Mouse (Mus musculus) heart, embryonic 14.5 days (tissue): ENCODE measurements at regions not wholly inside any gene's neighbourhood (a gene's known extent, or its start where the extent isn't known, plus 50 kb on each side); places are given as distances from the start of the nearest gene placed in this dataset.
A peak's percentile ranks its signal among the peaks of the same experiment; 100 is the strongest.
"Not testable (repeated sequence)": the region's sequence is repeated elsewhere in the genome, so short reads cannot be mapped to it uniquely, and the experiment has no call there.

Experiments
- ATAC-seq: fragments of 200-750 bp; cut with Nextera tagmentation; 2 replicates; pipeline ENCODE4 v1.8.0; 2017; ENCODE audit warnings: low read depth, moderate TSS enrichment; ENCODE audit not compliant: insufficient number of reproducible peaks, insufficient read depth, low FRiP score
- H3K27ac ChIP-seq, 2 experiments: fragments of 200-500 bp in 1 of 2; fragments of 300-500 bp in 1 of 2; sonication (generic) in 1 of 2; replicated peaks in 1 of 2; 2 replicates each; pipeline ENCODE4 v1.5.1; 2012 to 2014; ENCODE audit warnings: low read depth in 2 of 2, low read length in 2 of 2, control low read depth in 1 of 2, mild to moderate bottlenecking in 1 of 2, mixed read lengths in 1 of 2; ENCODE audit not compliant: control insufficient read depth in 1 of 2, insufficient read depth in 1 of 2
- H3K27me3 ChIP-seq: fragments of 300-500 bp; sonication (generic); 2 replicates; pipeline ENCODE4 v1.6.1; 2014; ENCODE audit warnings: mild to moderate bottlenecking, low read length, control low read depth; ENCODE audit not compliant: control insufficient read depth, insufficient read depth
- H3K36me3 ChIP-seq: fragments of 300-500 bp; sonication (generic); 2 replicates; pipeline ENCODE4 v1.6.1; 2014; ENCODE audit warnings: mild to moderate bottlenecking, control low read depth, low read length, mixed read lengths; ENCODE audit not compliant: control insufficient read depth, insufficient read depth
- H3K4me1 ChIP-seq, 2 experiments: fragments of 200-500 bp in 1 of 2; fragments of 300-500 bp in 1 of 2; sonication (generic) in 1 of 2; 2 replicates each; pipeline ENCODE4 v1.6.1; 2012 to 2014; ENCODE audit warnings: low read length in 2 of 2, control low read depth in 1 of 2, mixed read lengths in 1 of 2; ENCODE audit not compliant: control insufficient read depth in 2 of 2, insufficient read depth in 2 of 2
- H3K4me2 ChIP-seq: fragments of 300-500 bp; sonication (generic); 2 replicates; pipeline ENCODE4 v1.6.1; 2014; ENCODE audit warnings: mild to moderate bottlenecking, low read length
- H3K4me3 ChIP-seq, 2 experiments: fragments of 200-500 bp in 1 of 2; fragments of 300-500 bp in 1 of 2; sonication (generic) in 1 of 2; 2 replicates each; pipeline ENCODE4 v1.5.1; 2012 to 2014; ENCODE audit warnings: low read length in 2 of 2, mild to moderate bottlenecking in 2 of 2, control low read depth in 1 of 2, low read depth in 1 of 2, moderate library complexity in 1 of 2; ENCODE audit not compliant: control insufficient read depth in 1 of 2, insufficient read depth in 1 of 2
- H3K9ac ChIP-seq: fragments of 300-500 bp; sonication (generic); 2 replicates; pipeline ENCODE4 v1.6.1; 2014; ENCODE audit warnings: mild to moderate bottlenecking, low read length
- H3K9me3 ChIP-seq: fragments of 300-500 bp; sonication (generic); 2 replicates; pipeline ENCODE4 v1.6.1; 2016; ENCODE audit warnings: low read length, control low read depth; ENCODE audit not compliant: control insufficient read depth
- WGBS: fragments of 180-500 bp; shearing (Covaris S2); extraction: QIAGEN DNeasy Blood & Tissue Kit; methylation state at CpG from one replicate; pipeline ENCODE4 v1.1.7; 2014; 5-methylcytosine and 5-hydroxymethylcytosine counted together

GRCm38 (mm10) chr8:71823655-71824622, 57.9 kb upstream of the Zfp709 start:
- ATAC-seq: peak; percentile 64; the same call in 1 of the 2 replicates
- H3K4me2 ChIP-seq, H3K4me1 ChIP-seq, H3K4me3 ChIP-seq, H3K9me3 ChIP-seq, H3K36me3 ChIP-seq, H3K27me3 ChIP-seq, H3K27ac ChIP-seq, H3K9ac ChIP-seq: not testable (repeated sequence)
- 63% methylated on average over 3 of the region's 3 CpGs for WGBS

DNA sequence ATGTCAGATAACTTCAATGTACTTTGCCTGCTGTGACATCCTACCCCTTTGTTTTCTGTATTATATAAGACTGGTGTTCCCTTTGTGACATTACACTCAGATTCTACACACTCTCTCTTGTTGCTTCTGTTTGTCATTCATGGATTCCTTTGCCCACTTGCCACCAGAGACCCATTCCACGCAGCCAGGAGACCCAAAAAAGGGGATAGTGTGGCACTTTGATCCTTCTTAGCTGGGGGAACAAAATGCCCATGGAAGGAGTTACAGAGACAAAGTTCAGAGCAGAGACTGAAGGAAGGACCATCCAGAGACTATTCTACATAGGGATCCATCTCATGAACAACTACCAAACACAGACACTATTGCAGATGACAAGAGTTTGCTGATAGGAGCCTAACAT, 59.1 kb upstream of the Zfp709 start:
- H3K27ac ChIP-seq, H3K4me1 ChIP-seq, H3K9me3 ChIP-seq, H3K4me2 ChIP-seq, H3K4me3 ChIP-seq, H3K9ac ChIP-seq, ATAC-seq, H3K36me3 ChIP-seq, H3K27me3 ChIP-seq: not testable (repeated sequence)
- WGBS: 49% methylated on average over 1 of the region's 1 CpGs

- H3K9me3 ChIP-seq: peaks cover 12% of the 10 kb centered on the region
- not testable (repeated sequence) for H3K27me3 ChIP-seq, H3K4me3 ChIP-seq, H3K27ac ChIP-seq, H3K4me1 ChIP-seq, H3K36me3 ChIP-seq, H3K9ac ChIP-seq, H3K4me2 ChIP-seq
- ATAC-seq: peak; percentile 27; the same call in 1 of the 2 replicates
- 75% methylated on average over 8 of the region's 8 CpGs for WGBS
Observed at GRCm38 (mm10) chr8:71819936-71820335, 61.9 kb upstream of the Zfp709 start.

DNA sequence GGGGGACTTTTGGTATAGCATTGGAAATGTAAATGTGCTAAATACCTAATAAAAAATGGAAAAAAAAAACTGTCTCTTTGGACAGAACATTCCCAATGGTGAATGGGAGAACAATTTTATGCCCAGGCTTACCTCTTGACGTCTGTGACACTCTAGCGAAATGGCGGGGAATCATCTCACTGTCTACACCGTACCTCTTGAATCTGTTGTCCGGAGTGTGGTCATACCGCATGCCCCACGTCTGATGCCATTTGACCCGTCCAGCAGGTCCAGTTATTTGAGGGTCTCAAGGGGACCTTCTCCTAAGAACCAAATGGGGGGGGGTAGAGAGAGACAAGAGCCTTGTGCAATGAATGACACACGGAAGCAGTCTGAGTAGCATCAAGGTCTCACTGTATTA, 62.4 kb upstream of the Zfp709 start:
- H3K4me1 ChIP-seq, H3K27ac ChIP-seq, H3K9ac ChIP-seq, H3K36me3 ChIP-seq, H3K27me3 ChIP-seq, H3K4me3 ChIP-seq, H3K4me2 ChIP-seq: not testable (repeated sequence)
- WGBS: 84% methylated on average over 9 of the region's 9 CpGs
- ATAC-seq: peak; percentile 77
- H3K9me3 ChIP-seq: peaks cover 12% of the 10 kb centered on the region

- ATAC-seq, H3K36me3 ChIP-seq, H3K27me3 ChIP-seq, H3K4me1 ChIP-seq, H3K4me3 ChIP-seq, H3K9ac ChIP-seq, H3K27ac ChIP-seq, H3K4me2 ChIP-seq: not testable (repeated sequence)
- peaks cover 12% of the 10 kb centered on the region for H3K9me3 ChIP-seq
- 88% methylated on average over 19 of the region's 20 CpGs for WGBS
Observed at GRCm38 (mm10) chr8:71816272-71817034, 65.4 kb upstream of the Zfp709 start.

GRCm38 (mm10) chr8:71815813-71816212, 66.0 kb upstream of the Zfp709 start:
- H3K4me2 ChIP-seq, H3K4me1 ChIP-seq, H3K4me3 ChIP-seq, H3K27ac ChIP-seq, H3K27me3 ChIP-seq, H3K9ac ChIP-seq, ATAC-seq, H3K36me3 ChIP-seq: not testable (repeated sequence)
- WGBS: 89% methylated on average over 5 of the region's 5 CpGs
- peaks cover 12% of the 10 kb centered on the region for H3K9me3 ChIP-seq

GRCm38 (mm10) chr8:71814740-71815514, 66.9 kb upstream of the Zfp709 start:
- ATAC-seq, H3K27ac ChIP-seq, H3K27me3 ChIP-seq, H3K4me2 ChIP-seq, H3K4me1 ChIP-seq, H3K9me3 ChIP-seq, H3K36me3 ChIP-seq, H3K9ac ChIP-seq, H3K4me3 ChIP-seq: not testable (repeated sequence)
- WGBS: 81% methylated on average over 14 of the region's 14 CpGs
